Mouse (Mus musculus): Measurements from ENCODE around the gene Ndufs5. TPM values are rescaled to one million over a fixed set of nuclear protein-coding genes. Genes with fewer than 3 reads are reported as not detected.

The Ndufs5 gene
- 7.1 and 16.5 TPM in 2 replicates for polyA plus RNA-seq (2012; rRNA removed)

- TF ChIP-seq CTCF (IDR thresholded peaks at IDR 0.05; ENCODE audit: extremely low read depth, insufficient read length, insufficient replicate concordance, low read depth, low read length) (no peak), POLR2A (IDR thresholded peaks at IDR 0.05; ENCODE audit: low read depth, low read length) (peak; percentile 84)
- whole genome bisulfite sequencing, result under 1% methylated on average over 40 of the region's 40 CpGs
Measured at GRCm38 (mm10) chr4:123717574-123718433, at the start of gene Ndufs5. Ndufs5 (minus strand) TSS chr4:123718202.

DNA sequence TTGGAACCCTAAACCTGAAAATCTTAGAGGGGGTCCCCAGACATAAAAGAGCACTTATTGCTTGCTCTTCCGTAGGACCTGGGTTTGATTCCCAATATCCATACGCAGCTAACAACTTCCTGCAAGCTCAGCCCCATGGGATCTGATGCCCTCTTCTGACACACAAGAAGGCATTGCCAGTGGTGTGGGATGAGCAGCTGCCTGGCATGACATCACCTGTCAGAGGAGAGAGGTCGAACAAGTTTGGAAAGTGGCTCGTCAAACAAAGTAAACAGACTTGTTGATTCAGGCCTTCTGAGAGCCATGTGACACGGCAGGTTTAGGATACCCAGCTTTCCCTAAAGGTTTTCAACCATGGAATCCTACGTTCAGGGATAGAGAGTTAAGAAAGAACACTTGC lies 47.1 kb upstream of the Ndufs5 start:
- no peaks in the 10 kb centered on the region for H3K27me3 ChIP-seq (ENCODE audit: control insufficient read depth, insufficient read depth, low read length)
- no peak overlapping the region for H3K4me3 ChIP-seq (ENCODE audit: low read depth, low read length)
- no peak overlapping the region for H3K27ac ChIP-seq (ENCODE audit: insufficient read depth, low read depth, low read length)
- H3K36me3 ChIP-seq (ENCODE audit: control insufficient read depth, insufficient read depth, low read length), result no peaks in the 10 kb centered on the region
- H3K4me1 ChIP-seq (ENCODE audit: control insufficient read depth, insufficient read depth, insufficient read length, low read length), result peaks cover 7% of the 10 kb centered on the region; the same call in 1 of the 2 replicates
- TF ChIP-seq CTCF (IDR thresholded peaks at IDR 0.05; ENCODE audit: extremely low read depth, insufficient read length, insufficient replicate concordance, low read depth, low read length) (no peak), POLR2A (IDR thresholded peaks at IDR 0.05; ENCODE audit: low read depth, low read length) (no peak)
- 49% methylated on average over 6 of the region's 6 CpGs for WGBS

More at GRCm38 (mm10) chr4:123717574-123718433, at the start of gene Ndufs5:
- Histone ChIP-seq H3K36me3 (ENCODE audit: control insufficient read depth, insufficient read depth, low read length) (peaks cover 21% of the 10 kb centered on the region), H3K27ac (ENCODE audit: insufficient read depth, low read depth, low read length) (peak within 1 kb of the TSS; percentile 81), H3K4me3 (ENCODE audit: low read depth, low read length) (peak within 1 kb of the TSS; percentile 91), H3K27me3 (ENCODE audit: control insufficient read depth, insufficient read depth, low read length) (no peaks in the 10 kb centered on the region), H3K4me1 (ENCODE audit: control insufficient read depth, insufficient read depth, insufficient read length, low read length) (0 out of 2 replicates have a peak, but pooled peaks cover 2% of the 10 kb centered on the region)

DNA sequence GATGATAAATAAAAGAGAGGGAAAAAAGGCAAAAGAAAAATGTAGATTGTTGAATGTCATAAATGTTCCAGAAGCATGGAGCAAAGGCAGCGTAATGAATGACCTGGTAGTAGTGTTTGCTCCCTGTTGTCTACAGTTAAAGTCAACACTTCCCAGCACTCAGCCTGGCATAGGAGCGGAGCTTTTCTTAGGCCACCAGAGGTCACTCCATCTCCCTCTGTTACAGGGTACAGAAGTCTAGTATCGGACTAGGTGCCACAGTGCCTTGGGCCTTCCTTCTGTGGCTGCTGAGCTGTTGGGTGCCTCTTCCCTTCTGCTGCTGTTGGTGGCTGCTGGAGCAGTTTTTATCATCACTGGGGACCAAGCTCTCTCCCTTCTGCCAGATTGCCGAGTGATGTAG lies 40.3 kb upstream of the Ndufs5 start:
- H3K27me3 ChIP-seq (ENCODE audit: control insufficient read depth, insufficient read depth, low read length), result no peaks in the 10 kb centered on the region
- WGBS, result 48% methylated on average over 4 of the region's 4 CpGs
- no peak overlapping the region for H3K4me3 ChIP-seq (ENCODE audit: low read depth, low read length)
- no peaks in the 10 kb centered on the region for H3K36me3 ChIP-seq (ENCODE audit: control insufficient read depth, insufficient read depth, low read length)
- no peak overlapping the region for H3K27ac ChIP-seq (ENCODE audit: insufficient read depth, low read depth, low read length)
- no peak for TF ChIP-seq POLR2A (IDR thresholded peaks at IDR 0.05; ENCODE audit: low read depth, low read length)
- TF ChIP-seq CTCF (IDR thresholded peaks at IDR 0.05; ENCODE audit: extremely low read depth, insufficient read length, insufficient replicate concordance, low read depth, low read length), result peak; percentile 58; the same call in 1 of the 2 replicates
- H3K4me1 ChIP-seq (ENCODE audit: control insufficient read depth, insufficient read depth, insufficient read length, low read length), result no peaks in the 10 kb centered on the region

- peak overlapping the region; percentile 67; the same call in 1 of the 2 replicates for H3K4me3 ChIP-seq (ENCODE audit: low read depth, low read length)
- H3K27me3 ChIP-seq (ENCODE audit: control insufficient read depth, insufficient read depth, low read length), result no peaks in the 10 kb centered on the region
- TF ChIP-seq CTCF (IDR thresholded peaks at IDR 0.05; ENCODE audit: extremely low read depth, insufficient read length, insufficient replicate concordance, low read depth, low read length), result no peak
- H3K27ac ChIP-seq (ENCODE audit: insufficient read depth, low read depth, low read length), result no peak overlapping the region
- H3K36me3 ChIP-seq (ENCODE audit: control insufficient read depth, insufficient read depth, low read length), result no peaks in the 10 kb centered on the region
- 1% methylated on average over 8 of the region's 8 CpGs for WGBS
- H3K4me1 ChIP-seq (ENCODE audit: control insufficient read depth, insufficient read depth, insufficient read length, low read length), result peaks cover 2% of the 10 kb centered on the region; the same call in 1 of the 2 replicates
Measured at GRCm38 (mm10) chr4:123750707-123751312, 32.8 kb upstream of the Ndufs5 start.

DNA sequence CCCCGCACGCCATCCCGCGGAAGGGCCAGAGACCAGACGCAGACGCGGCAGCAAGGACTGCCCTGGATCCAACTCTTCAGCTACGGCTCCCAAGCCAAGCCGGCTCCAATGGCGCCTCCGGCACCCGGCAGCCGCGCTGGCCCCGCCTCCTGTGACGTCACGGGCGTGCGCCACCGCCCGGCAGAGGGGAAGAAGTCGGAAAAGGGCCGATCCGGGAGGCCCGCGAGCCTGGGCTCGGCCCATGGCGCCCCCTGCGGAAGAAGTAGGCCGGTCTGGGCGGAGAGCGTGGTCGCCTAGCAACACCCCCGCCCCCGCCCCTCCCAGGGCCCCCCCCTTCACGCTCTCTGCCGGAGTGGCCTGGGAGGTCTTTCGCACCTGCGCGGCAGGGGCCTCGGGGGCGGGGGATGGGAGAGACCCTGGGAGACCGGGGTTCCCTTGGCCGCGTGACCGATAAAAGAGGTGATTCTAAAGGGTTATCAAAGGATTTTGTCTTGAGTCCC lies 32.2 kb upstream of the Ndufs5 start, which contains the start of gene Akirin1:
Akirin1 (minus strand) TSS at position 194 of the 500 bp plus-strand sequence.
- Histone ChIP-seq H3K27me3 (ENCODE audit: control insufficient read depth, insufficient read depth, low read length) (no peaks in the 10 kb centered on the region), H3K27ac (ENCODE audit: insufficient read depth, low read depth, low read length) (peak within 1 kb of the TSS; percentile 77), H3K36me3 (ENCODE audit: control insufficient read depth, insufficient read depth, low read length) (no peaks in the 10 kb centered on the region; the same call in 1 of the 2 replicates), H3K4me1 (ENCODE audit: control insufficient read depth, insufficient read depth, insufficient read length, low read length) (peaks cover 2% of the 10 kb centered on the region; the same call in 1 of the 2 replicates), H3K4me3 (ENCODE audit: low read depth, low read length) (peak within 1 kb of the TSS; percentile 84)
- under 1% methylated on average over 45 of the region's 46 CpGs for WGBS
- TF ChIP-seq CTCF (IDR thresholded peaks at IDR 0.05; ENCODE audit: extremely low read depth, insufficient read length, insufficient replicate concordance, low read depth, low read length) (0 out of 2 replicates have a peak, but pooled peaks have one; percentile 6), POLR2A (IDR thresholded peaks at IDR 0.05; ENCODE audit: low read depth, low read length) (peak; percentile 63)

GRCm38 (mm10) chr4:123749484-123750130 lies 31.6 kb upstream of the Ndufs5 start:
- peak overlapping the region; percentile 77 for H3K27ac ChIP-seq (ENCODE audit: insufficient read depth, low read depth, low read length)
- TF ChIP-seq CTCF (IDR thresholded peaks at IDR 0.05; ENCODE audit: extremely low read depth, insufficient read length, insufficient replicate concordance, low read depth, low read length) (no peak), POLR2A (IDR thresholded peaks at IDR 0.05; ENCODE audit: low read depth, low read length) (no peak)
- under 1% methylated on average over 54 of the region's 55 CpGs for WGBS
- peaks cover 2% of the 10 kb centered on the region; the same call in 1 of the 2 replicates for H3K4me1 ChIP-seq (ENCODE audit: control insufficient read depth, insufficient read depth, insufficient read length, low read length)
- H3K4me3 ChIP-seq (ENCODE audit: low read depth, low read length), result peak overlapping the region; percentile 84
- no peaks in the 10 kb centered on the region for H3K27me3 ChIP-seq (ENCODE audit: control insufficient read depth, insufficient read depth, low read length)
- no peaks in the 10 kb centered on the region; the same call in none of the 2 replicates for H3K36me3 ChIP-seq (ENCODE audit: control insufficient read depth, insufficient read depth, low read length)

Measured in small intestine, adult 2 months (tissue).